Mouse (Mus musculus) cerebellum, adult 2 months (tissue): ENCODE measurements around the gene Dnah17.

ENCODE experiments used
- CTCF ChIP-seq: fragments of 200-500 bp; IDR thresholded peaks from 2 replicates; pipeline ENCODE4 v1.5.1; 2011; ENCODE audit warnings: low read depth, mild to moderate bottlenecking, control low read depth, low read length, moderate library complexity, borderline replicate concordance; ENCODE audit not compliant: insufficient read depth
- POLR2A ChIP-seq: fragments of 200-500 bp; IDR thresholded peaks from 2 replicates; pipeline ENCODE4 v1.6.1; 2011; ENCODE audit warnings: low read length, control low read depth, borderline replicate concordance; ENCODE audit not compliant: insufficient read depth

GRCm38 (mm10) chr11:118023475-118023874 lies 107.0 kb downstream of the Dnah17 start:
- TF ChIP-seq POLR2A, result no peak
- TF ChIP-seq CTCF, result no peak
